Mouse (Mus musculus) spleen, postnatal 10 days (tissue): ENCODE data around the gene Camkk2.

Source experiments
- DNase-seq, 2 experiments: peaks; one replicate each; pipeline ENCODE4 v3.0.0; 2021 to 2022; ENCODE audit warnings: low spot score in 2 of 2

The Camkk2 gene

DNA sequence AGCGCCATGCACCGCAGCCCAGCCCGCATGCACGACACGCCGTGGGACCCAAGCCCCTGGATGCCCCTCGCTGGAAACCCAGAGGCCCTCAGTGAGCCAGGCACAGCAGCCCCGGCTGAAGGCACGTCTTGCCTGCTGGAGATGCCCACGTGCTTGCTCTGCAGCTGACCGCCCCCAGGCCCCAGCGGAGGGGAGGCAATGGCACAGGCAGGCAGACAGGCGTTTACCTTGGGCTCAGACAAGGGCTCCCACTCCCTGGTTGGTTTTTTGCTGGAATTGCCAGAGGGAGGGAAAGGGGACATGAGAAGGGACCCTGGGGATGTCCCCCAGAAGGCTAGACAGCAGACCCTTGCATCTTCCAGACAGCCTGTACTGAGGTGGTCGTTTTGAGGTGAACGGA is 42.4 kb downstream of the Camkk2 start:
- no peak for DNase-seq

DNA sequence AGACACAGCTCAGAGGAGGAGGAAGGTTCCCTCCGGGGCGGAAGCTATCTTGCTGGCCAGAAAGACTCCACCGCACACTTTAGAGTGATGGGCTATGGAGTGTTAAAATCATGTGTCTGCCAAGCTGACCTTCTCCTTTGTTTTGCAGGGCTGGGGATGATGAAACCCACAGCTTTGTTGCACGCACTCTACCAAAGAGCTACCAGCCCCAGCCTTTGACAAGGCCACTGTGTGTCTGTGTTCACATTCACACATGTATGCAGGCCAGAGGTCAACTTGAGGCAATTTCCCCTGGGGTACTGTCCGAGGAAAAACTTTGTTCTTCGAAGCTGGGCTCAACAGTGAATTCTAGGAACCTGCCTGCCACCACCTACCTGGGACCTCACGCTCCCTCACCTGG is 43.4 kb downstream of the Camkk2 start:
- no peak for DNase-seq

DNA sequence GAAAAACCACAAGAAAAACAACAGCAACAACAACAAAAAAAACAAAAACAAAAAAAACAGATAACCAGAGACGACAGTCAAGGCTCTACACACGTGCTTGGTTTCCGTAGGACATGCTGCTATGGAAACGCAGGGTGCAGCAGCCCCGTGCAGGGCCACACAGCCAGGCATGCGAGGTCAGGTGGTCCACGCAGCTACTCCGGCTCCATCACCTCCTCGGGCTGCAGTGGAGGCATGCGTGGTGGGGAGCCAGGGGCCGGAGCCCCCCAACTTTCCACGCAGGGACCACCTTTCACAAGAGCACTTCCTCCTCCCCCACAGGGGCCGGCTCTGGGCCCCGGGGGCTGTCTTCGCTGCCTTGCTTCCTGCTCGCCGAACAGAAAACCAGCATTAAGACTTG is 45.3 kb downstream of the Camkk2 start:
- no peak for DNase-seq

DNA sequence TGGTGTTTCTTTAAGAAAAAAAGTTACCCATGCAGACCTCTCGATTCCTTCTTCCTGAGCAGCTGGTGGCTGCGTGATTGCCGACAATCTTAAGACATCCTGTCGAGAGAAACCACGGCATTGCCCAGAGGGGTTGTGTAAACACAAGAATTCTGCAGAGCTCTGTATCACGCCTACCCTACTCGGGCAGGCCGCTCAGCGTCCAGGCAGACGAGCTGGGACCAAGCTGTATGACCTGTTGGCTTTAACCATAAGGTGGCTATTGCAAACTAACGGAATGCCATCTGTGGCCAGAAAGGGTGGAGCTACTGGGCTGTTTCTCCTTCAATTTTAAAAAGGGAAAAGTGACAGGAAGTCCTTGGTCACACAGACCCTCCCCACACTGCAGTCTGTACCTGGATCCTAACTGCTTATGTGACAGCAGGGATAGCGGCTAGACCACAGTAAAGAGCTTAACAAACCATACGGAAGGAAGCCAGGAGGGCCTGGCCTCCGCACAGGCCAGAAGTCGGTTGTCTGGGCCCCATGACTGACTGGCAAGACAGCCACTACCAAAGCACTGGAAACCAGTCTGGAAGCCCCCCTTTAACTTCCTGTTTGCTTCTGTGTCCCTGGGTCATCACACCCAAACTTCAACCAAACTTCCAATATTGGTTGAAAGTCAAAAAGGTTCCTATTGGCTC is 47.1 kb downstream of the Camkk2 start:
- peak in 1 of 2 experiments; percentile 50 for DNase-seq

DNA sequence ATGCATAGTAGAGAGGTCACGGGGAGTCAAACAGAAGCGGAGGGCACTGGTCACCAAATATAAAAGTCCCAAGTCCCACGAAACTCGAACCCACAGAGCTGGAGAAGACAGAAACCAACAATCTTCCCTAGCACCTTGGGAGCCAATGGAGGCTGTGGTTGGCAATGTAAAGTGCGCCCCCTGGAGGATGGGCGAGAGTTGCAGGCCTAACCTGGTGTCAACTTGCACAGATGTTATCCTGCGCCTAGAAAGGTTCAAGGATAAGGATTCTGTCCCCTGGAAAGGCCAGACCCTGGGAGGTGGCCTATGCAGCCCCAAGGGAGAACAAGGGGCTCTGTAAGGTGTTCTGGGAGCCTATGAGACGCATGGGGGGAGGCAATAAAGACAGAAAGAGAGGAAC is 47.9 kb downstream of the Camkk2 start:
- peak; percentile 75 to 86 for DNase-seq

DNA sequence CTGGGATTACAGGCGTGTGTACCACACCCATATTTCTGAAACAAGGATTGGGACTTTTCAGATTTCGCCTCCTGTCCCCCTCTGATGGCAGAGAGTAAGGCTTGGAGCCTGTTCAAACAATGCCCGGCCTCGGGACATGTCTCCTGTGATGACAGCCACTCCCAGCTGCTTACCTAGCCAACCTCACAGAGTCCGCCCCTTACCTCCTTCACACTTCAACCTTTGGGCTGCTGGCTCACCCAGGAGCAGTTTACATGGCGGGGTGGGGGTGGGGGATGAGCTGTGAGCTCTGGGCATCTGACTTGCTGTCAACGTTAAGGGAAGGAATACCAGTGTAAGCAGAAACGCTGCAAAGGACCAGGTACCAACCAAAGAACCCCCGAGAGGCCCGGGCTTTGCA is 48.4 kb downstream of the Camkk2 start:
- DNase-seq: no peak

DNA sequence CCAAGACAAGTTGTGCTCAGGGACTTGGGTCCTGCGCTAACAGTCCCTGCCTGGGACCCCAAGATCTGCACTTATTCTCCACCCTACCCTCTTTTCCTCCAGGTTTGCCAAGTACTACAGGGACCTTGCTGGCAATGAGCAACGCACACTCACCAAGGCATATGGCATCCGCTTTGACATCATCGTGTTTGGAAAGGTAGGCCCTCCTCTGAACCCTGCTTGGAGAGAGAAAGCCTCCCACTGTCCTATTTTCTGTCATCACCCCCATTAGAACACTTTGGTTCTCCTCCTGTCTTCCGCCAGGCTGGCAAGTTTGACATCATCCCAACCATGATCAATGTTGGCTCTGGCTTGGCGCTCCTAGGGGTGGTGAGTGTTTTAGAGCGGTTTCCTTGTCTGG is 52.1 kb downstream of the Camkk2 start:
- DNase-seq: no peak

DNA sequence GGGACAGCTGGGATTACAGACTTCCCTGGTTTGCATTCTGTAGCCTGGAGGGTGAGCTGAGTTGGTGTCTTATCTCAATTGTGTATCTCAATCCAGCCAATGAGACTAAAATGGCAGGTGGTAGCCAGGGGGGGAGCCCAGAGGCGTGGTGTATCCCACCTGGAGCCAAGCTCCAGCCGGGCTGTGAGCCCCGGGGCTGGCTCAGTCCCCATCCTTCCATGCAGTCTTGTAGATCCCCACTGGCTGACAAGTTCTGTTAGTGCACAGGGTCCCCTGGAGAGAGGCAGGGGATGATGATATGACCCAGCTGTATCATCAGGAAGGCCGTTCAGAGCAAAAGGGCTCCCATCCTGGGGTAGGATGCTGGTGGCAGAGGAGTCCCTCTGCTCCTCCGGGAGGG is 52.6 kb downstream of the Camkk2 start:
- DNase-seq: no peak

DNA sequence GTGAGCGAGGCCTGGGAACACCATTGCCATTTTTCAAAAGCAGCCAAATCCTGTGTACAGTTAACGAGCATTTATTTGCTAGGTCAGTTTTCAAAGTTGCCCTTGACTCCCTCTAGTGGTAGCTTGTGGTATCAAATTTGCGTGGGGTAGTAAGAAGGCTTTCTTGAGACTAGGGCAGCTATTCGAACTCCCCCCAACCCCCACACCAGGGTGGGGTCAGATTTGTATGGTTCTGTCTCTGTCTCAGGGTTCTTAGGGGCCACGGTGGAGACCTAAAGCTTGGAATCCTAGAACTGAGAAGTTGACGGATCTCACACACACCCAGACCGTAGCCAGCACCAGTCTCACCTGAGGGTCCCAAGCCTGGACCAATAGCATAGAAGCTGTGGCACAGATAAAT is 53.1 kb downstream of the Camkk2 start:
- DNase-seq: peak; percentile 45 to 70

DNA sequence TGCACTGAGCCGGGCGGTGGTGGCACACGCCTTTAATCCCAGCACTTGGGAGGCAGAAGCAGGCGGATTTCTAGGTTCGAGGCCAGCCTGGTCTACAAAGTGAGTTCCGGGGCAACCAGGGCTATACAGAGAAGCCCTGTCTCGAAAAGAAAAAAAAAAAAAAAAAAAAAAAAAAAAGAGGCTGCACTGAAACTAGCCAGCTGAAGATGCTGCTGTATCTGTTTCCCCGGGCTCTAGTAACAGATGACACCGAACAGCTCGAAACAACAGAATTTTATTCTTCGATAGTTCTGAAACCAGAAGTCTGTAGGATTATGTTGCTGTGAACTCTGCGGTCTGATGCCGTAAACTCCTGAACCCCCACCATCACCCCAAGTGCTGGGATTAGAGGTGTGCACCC is 53.8 kb downstream of the Camkk2 start:
- no peak for DNase-seq

DNA sequence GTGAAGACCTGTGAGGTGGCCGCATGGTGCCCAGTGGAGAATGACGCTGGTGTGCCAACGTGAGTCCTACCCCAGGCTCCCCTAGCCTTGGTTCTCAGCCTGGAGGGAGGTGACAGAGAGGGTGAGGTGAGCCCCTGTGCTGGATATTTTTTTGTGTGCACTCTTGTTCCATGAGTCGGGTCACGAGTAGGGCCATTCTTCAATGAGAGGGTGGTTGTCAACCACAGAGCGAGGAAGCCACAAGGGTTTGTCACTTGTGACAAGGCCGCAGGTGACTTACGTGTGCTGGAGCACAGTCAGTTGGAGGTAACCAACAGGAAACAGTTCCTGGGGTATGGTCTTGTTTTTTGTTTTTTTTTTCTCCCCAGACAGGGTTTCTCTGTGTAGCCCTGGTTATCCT is 60.0 kb downstream of the Camkk2 start:
- no peak for DNase-seq

DNA sequence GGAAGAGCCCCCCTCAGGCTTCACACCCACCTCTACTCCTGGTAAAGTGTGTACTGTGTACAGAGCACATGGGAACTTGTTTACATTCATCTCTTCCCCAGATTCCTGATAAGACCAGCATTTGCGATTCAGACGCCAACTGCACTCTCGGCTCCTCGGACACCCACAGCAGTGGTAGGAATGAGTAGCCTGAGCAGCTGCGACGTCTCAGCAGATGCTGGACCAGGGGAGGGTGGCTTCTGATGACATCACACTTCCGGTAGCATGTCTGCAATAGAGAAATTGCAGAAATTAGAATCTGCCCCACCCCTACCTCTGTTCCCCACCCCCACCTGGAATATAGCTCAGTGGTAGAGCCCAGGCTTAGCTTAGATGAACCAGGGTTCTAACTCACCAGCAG is 60.8 kb downstream of the Camkk2 start:
- no peak for DNase-seq

DNA sequence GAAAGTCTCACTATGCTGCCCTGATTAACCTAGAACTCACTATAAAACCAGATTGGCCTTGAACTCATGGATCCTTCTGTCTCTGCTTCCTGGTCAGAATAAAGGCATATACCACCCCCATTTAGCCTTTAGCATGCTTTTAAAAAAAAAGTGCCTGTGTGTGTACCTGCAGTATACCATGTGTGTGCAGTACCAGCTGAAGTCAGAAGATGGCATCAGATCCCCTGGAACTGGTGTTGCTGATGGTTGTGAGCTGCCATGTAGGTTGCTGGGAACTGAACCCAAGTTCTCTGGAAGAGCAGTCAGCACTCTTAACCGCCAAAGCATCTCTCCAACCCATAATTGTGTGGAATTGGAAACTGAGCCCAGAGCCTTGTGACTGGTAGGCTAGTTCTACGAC is 62.4 kb downstream of the Camkk2 start:
- DNase-seq: no peak

DNA sequence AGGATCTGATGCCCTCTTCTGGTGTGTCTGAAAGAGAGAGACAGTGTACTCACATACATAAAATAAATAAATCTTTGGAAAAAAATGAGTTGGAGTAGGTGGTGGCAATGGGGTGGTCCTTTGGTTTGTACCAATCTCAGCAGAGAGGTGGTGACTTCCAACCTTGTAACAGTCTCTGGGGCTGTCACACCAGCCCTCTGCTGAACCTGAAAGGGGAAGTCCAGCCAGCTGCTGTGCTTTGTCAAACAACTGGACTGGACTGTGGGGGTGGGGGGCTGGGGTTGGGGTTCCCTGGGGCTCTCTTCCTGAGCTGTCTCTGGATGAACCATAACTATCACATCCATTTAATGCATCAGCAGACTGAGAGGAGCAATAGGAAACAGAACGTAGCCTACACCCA is 63.5 kb downstream of the Camkk2 start:
- no peak for DNase-seq

DNA sequence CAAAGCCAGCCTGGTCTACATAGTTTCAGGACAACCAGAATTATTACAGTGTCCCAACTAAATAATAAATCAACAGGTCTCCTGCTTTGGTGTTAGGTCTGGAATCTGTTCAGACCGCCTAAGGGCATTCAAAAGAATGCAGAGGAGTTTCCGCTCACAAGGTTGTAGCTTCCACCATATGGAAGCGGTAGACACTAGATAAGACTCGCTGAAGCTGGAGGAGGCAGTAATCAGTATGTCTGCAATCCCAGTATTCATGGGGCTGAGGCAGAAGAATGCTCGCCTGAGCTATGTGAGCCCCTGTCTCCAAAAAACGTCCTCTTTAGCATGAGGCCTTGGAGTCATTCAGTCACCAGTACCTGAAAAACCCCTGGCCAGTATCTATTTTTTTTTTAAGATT is 70.4 kb downstream of the Camkk2 start:
- DNase-seq: no peak

DNA sequence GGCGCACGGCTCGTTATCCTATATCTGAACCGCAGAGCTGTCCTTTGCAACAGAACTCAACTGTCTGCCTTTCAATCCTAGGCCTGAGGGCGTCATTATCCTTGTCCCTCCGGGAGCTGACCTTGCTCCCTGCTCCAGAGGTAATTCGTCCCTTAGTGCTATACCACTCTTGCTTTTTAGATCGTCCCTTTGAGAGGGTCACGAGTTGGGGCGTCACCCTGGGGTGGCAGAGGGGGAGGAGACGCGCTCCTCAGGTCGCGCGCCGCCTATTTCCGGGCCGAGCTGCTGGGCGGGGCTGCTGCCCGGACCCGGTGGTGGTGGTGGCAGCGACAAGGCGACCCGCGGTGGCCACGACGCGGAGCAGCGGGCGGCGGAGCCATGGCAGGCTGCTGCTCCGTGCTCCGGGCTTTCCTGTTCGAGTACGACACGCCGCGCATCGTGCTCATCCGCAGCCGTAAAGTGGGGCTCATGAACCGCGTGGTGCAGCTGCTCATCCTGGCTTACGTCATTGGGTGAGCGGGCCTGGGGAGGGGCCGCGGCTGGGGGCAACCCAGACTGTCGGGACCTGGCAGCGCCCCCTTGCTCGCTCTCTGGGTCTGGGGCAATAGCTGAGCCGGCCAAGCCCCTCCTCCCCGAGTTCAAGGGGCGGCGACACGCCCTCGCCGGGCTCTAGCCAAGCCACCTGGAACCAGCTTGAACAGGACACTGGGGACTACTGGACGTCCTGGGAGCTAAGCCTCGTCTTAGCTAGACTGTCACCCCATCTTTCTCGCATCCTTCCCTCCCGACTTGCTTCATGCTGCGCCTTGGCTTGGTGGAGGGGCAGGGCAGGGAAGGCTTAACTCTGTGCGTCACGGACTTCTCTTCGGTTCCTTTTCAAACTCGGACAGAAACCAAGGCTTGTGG is 71.7 kb downstream of the Camkk2 start, which contains the start of gene P2rx4:
Gene P2rx4, plus strand, starts transcription at position 269 of the 906 bp plus-strand sequence.
- peak; percentile 62 to 83 for DNase-seq

DNA sequence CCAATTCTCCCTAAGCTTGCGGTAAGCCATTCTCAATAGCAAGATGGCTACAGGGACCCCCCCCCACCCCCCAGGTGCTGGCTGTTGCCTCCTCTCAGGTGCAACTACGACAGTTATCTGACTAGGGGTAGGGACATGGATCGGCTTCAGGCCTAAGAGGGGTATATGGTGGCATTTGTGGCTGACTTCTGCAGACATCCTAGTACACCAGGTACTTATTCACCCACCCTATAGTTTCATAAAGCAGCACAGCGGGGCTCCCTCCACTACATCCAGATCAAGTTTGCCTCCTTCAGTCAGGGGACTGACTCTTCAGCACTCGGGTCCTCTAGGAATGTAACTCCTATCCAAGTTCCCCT is 72.3 kb downstream of the Camkk2 start:
- no peak for DNase-seq

DNA sequence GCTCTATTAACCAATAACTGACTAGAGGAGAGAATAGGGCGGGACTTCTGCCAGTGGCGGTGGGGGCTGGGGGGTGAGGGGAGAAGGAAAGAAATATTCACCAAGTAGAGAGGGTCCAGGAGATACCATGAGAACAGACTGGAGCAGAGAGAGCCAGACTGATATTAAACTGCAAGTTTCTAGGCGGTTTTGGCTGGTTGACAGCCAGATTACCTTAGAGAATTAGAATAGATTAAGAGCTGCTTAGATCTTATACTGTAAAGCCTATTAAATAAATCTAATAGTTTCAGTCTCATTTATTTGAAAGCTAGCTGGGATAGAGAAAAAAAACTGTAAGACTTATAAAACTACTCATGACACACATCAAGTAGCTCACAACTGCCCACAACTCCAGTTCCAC is 74.0 kb downstream of the Camkk2 start:
- DNase-seq: no peak

DNA sequence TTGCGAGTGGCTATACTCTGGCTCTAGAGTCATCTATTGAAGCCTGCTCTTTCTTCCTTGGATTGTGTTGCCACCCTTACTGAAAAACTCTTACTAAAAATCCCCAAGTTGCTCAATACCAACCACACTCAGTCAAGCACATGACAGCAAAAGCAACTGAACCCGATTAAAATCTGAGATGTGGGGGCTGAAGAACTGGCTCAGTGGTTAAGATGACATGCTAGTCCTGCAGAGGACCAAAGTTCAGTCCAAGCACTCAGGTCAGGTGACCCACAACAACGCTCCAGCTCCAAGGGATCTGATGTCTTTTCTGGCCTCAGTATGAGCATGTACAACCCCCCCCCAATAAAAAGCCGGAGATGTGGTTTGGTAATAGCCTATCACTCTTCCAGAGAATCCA is 74.6 kb downstream of the Camkk2 start:
- DNase-seq: no peak

DNA sequence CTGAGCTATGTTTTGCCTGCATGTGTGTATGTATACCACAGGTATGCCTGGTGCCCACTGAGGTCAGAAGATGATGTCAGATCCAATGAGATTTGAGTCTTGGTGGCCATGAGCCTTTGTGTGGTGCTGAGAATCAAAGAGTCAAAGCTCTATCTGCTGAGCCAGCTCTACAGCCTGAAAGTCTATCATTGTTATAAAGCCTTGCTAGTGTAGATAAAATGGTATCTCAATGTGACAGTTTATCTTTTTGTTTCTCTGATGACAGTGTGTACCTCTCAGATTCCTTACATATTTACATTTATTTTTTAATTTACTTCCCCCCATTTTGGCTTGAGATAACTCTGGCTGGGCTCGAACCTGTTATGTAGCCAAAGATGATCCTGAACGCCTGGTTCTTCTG is 75.6 kb downstream of the Camkk2 start:
- DNase-seq: no peak

DNA sequence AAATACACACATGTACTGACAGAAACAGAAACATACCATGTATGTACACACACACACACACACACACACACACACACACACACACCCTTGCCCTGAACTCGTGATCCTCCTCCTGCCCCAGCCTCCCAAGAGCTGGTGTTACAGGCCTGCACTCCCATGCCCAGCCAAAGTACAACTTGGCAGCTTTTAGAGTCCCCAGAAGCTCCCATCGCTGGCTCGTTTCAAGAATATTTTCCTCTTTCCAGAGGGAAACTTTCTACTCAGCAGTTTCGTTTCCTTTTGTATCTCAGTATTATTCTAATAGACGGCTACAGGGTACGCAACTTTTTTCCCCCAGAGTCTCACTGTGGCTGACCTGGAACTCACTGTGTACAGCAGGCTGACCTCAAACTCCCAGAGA is 77.1 kb downstream of the Camkk2 start:
- no peak for DNase-seq

DNA sequence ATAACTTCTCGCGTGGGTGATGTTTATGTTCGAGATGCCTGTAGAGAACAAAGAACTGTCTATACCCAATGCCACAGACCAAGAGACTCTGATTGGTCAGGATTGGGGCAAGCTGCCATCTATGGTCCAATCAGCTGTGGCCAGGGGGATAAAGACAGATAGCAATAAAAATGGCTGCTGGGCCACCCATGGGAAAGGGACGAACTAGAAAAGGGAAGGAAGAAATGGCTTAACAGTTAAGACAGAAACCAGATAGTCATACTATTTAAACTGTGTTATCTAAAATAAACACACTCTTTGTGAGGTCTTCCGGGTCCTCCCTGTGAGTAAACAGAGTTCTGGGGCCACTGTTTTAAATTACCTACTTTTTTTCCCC is 78.4 kb downstream of the Camkk2 start:
- DNase-seq: no peak

DNA sequence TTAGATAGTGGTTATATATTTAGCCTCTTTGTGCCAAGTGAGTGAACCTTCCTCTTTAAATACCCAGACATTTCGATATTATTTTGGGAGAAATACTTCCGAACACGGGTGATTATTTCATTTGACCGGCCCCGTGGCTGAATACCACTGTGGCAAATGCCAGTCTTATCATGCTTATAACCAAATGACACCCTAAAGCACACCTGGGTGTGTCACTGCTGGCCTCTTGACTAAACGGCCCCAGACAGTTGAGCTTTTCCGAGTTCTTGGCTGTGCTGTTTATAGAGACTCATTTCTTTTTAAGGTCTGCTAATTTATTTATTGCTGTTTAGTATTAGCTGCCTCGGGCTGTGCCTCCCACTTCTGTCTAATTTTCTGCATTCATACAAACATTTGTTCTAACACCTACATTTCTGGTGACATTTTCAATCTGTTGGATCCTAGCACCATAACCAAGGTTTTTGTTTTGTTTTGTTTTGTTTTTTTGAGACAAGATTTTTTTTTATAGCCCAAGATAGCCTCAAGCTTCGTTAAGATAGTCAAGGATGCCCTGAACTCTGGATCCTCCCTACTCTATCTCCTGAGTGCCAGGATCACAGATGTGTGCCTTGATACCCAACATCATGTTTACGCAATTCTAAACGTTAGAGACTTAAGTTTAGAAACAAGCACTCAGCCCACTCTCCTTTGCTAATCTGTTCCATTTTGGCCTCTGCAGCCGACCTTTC is 78.9 kb downstream of the Camkk2 start:
- DNase-seq: no peak
